Mouse (Mus musculus): ENCODE data around the gene C1s1.
"Not testable (repeated sequence)": the region's sequence is repeated elsewhere in the genome, so short reads cannot be mapped to it uniquely, and the experiment has no call there.

- not testable (repeated sequence) for TF ChIP-seq CTCF (IDR thresholded peaks at IDR 0.05; ENCODE audit: borderline replicate concordance, insufficient read depth, low read length); POLR2A (IDR thresholded peaks at IDR 0.05; ENCODE audit: low read depth, low read length)
These were observed at the start of gene C1s1 for GRCm38 (mm10) chr6:124542284-124542683.
